Mouse (Mus musculus) stomach, postnatal 0 days (tissue): ENCODE data around the gene Rnf126.

Experiments
- CTCF ChIP-seq: IDR thresholded peaks from 2 replicates; pipeline ENCODE4 v1.5.1; 2016; ENCODE audit warnings: antibody characterized with exemption, low read depth, mild to moderate bottlenecking, moderate library complexity
- EP300 ChIP-seq: optimal IDR thresholded peaks from 2 replicates; pipeline ENCODE3; 2016; ENCODE audit warnings: antibody characterized with exemption

DNA sequence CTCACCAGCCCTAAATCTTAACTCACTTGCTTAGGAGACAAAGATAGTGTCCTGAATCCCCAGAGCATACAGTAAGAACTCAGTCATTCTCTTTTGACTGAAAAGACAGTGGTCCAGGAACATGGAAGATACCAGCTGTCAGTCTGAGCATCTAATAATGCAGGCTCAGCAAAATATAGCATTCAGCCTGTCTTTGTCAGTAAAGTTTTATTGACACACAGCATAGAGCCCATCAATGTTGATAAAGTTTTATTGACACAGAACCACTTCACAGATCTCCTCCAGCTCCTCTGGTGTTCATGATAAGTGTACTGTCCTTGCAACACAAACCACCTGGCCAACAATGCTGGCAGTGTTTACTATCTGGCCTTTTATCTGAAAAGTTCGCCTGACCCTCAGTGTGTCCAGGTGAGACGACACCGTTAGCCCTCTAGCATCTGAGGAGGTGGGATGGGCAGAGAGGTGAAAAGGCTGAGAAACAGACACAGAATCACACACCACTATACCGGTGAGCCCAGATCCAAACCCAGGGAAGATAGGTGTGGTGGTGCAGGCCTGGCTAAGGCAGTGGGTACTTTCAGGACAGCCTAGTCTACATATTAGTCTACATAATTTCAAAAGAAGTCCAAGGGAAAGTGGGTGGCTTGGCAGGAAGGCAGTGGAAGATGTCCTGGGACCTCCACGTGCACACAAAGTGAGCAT is 25.7 kb upstream of the Rnf126 start:
- TF ChIP-seq EP300 (no peak), CTCF (no peak)
